Mouse (Mus musculus) brain, adult 2 months (tissue): ENCODE results near the gene Rab3ip.
A peak's percentile ranks its signal among the peaks of the same experiment; 100 is the strongest.

Experiments used
- DNase-seq: peaks from one replicate; pipeline ENCODE4 v3.0.0; 2011; ENCODE audit warnings: low read depth, low spot score

Rab3ip gene

GRCm38 (mm10) chr10:116920641-116921040 is 29.9 kb downstream of the Rab3ip start:
- no peak for DNase-seq

- DNase-seq: no peak
Measured at GRCm38 (mm10) chr10:116919368-116920317, 30.9 kb downstream of the Rab3ip start.

DNA sequence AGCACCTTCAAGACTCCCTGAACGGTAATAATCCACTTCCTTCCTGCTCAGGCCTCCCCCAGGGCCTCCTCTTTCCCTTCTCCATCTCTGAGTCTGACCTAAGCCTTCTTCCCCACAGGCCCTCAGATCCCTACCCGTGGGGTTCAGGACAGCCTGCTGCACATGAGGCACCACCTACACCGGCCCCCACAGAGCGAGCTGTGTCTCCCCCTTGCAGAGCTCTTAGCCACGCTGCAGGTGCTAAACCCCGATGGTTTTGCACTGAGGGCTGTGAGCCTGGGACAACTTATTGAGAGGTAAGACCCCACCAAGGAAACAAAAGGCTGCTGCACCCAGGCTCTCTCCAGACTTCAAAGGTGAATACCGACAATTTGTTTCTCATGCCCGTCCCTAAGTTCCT is 34.0 kb downstream of the Rab3ip start:
- DNase-seq: no peak

GRCm38 (mm10) chr10:116915286-116915685 is 35.3 kb downstream of the Rab3ip start:
- no peak for DNase-seq

- peak; percentile 28 for DNase-seq
Measured at GRCm38 (mm10) chr10:116914586-116914985, 36.0 kb downstream of the Rab3ip start.

DNA sequence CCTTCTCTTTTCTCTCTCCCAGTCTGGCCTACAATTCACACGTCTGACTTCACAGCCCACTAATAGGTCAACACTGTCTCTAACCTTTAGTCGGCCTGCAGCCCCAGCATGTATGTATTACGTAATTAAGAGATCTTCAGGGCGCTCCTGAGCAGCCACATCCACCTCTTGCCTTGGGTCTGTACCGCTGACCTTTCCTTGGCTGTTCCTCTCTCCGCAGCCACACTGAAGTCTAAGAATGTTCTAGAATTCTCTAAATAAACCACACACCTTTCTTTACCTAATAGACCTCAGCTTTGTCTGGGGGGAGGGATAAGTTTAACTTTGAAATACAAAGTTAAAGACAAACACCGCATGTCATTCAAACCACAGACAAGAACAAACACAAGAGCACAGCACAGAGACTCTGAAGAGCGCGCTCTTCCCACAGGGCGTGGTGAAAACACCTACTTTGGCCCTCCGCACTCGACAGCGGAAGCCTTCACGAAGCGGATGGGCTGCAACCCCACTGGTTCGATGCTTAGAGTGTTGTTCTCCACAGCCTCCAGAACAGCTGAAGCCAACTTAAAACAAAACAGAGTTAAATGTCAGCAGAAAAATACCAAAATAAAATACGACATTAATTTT is 36.8 kb downstream of the Rab3ip start:
- DNase-seq: no peak

- no peak for DNase-seq
Measured at GRCm38 (mm10) chr10:116912850-116913249, 37.7 kb downstream of the Rab3ip start.

- DNase-seq: no peak
Measured at GRCm38 (mm10) chr10:116908901-116909642, 41.5 kb downstream of the Rab3ip start.

GRCm38 (mm10) chr10:116906794-116907193 is 43.8 kb downstream of the Rab3ip start:
- DNase-seq: no peak

GRCm38 (mm10) chr10:116904503-116904908 is 46.1 kb downstream of the Rab3ip start:
- no peak for DNase-seq

DNA sequence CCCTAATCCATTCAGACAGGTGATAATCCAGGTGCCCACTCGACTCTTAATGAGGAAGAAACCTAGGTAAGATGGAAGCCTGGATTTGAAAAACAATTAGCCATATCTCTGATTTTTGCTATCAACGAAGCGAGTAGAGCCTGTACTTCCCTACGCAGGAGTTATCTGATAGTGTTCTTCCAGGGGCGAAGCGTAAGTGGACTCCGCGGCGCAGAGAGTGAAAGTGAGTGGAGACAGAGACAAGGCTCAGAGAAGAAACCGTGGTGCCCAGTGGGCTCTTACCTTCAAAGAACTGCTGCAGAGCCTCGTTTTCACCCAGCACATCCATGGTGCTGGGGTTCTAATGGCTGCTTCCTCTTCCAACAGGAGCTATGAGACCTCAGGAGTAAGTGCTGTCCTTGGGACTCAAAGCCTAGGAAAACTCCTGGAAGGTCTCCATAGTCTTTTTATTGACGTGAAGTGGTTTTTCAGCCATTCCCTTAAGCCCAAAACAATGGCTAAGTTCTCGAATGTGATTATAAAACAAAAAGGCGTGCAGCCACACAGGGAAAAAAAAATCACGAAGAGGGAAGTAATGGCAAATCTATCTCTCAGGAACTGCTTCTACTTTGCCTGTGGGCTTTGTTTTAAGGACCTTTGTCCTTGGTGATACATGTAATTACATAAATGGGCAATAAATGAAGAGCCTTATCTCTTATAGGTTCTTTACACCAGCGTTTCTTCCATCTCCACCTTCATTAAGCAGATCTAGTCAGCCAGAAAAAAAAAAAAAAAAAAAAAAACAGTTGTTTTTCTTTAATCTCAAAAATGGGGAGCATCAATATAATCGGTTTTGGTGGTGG is 54.0 kb downstream of the Rab3ip start, which contains the start of gene Myrfl:
Gene Myrfl (minus strand): TSS at position 584 of the 842 bp plus-strand sequence.
- no peak for DNase-seq

DNA sequence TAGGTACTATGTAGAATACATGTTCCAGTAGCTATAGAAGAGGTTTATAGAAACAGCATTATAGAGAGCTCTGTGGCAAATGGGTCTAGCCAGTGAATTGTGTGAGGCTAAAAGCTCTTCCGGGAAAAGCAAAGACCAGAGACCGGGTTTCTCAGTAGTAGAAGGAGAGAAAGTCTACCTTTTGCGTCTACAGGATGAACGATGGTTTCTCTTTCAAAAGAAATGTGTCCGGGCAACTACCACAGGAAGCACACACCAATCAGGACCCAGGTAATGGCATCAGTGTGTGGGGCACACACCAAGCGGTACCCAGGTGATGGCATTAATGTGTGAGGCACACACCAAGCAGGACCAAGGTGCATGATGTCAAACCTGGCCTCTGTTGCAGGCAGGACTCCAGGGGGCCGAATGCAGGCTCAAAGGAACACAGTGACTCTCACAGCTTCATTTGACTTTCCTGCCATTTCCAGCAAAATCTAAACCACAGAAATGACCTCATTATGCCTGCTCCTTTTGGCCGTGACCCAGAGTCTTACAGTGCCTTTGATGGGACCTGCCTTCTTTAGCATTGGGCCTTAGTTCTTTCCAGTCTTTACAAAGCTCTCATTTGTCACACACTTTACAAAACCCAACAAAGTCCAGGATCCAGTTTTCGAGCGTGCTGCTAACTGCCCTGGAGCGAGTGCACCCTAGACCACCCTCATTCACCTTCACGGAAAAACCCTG is 55.3 kb downstream of the Rab3ip start:
- DNase-seq: peak; percentile 14

- DNase-seq: no peak
Measured at GRCm38 (mm10) chr10:116894540-116894939, 56.0 kb downstream of the Rab3ip start.

GRCm38 (mm10) chr10:116893753-116894152 is 56.8 kb downstream of the Rab3ip start:
- DNase-seq: peak; percentile 79

GRCm38 (mm10) chr10:116890587-116890986 is 60.0 kb downstream of the Rab3ip start:
- DNase-seq: no peak

- no peak for DNase-seq
Measured at GRCm38 (mm10) chr10:116884552-116884951, 66.0 kb downstream of the Rab3ip start.

- no peak for DNase-seq
Measured at GRCm38 (mm10) chr10:116883531-116883930, 67.0 kb downstream of the Rab3ip start.

GRCm38 (mm10) chr10:116877436-116877835 is 73.1 kb downstream of the Rab3ip start:
- peak; percentile 91 for DNase-seq

DNA sequence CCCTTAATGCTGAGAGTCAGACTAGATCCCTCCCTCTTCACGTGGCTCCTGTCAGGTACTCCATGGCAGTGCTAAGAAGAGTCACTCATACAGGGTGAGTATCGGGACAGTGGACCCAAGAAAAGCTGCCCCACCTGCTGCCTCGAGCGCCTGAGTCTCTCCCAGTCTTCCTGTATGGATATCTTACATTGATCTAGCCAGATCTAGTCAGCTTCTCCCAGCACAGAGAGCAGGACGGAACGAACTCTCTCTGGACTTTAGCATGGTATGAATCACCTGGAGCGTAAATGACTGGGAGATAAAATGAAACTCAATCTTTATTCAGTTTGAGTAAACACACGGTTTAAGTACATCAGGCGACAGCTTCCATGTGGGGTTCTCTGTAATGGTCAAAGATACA is 76.1 kb downstream of the Rab3ip start:
- DNase-seq: no peak

DNA sequence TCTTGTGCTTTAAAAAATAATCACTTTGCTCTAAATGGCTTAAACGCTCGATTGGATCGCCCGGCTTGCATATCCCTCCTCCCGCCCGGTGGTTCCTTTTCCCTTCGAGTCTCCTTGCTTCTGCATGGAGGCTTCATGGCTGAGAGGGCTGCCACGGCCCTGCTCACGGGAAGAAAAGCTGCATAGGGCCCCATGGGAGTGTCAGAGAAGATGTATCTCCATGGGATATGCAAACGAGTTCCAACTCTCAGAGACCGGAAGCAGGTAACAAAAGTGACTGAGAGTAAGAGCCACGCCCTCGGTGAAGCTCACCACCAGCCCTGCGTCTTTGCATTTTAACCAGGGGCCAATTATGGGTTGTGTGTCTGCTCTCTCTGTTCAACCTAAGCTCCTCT is 78.6 kb downstream of the Rab3ip start:
- no peak for DNase-seq
